Mouse (Mus musculus) thymus, postnatal 0 days (tissue): Measurements from ENCODE around the gene Rfc2. TPM values are rescaled to one million over a fixed set of nuclear protein-coding genes. Genes with fewer than 3 reads are reported as not detected.
A peak's percentile ranks its signal among the peaks of the same experiment; 100 is the strongest.

Experiments
- DNase-seq: peaks from one replicate; pipeline ENCODE4 v3.0.0-alpha.2; 2015; ENCODE audit warnings: low spot score
- polyA plus RNA-seq: library from polyadenylated mRNA; unstranded; fragments of >200 nt; fragmentation: Nextera tagmentation; extraction: Ambion mirVana; gene quantifications from 2 replicates; pipeline ENCODE4 v1.2.1, GENCODE M21; 2015

Rfc2 gene
- polyA plus RNA-seq, 1 experiment from 2014 or later, result 262 TPM

- no peak for DNase-seq
Observed at GRCm38 (mm10) chr5:134606314-134606713, 25.1 kb downstream of the Rfc2 start.

DNA sequence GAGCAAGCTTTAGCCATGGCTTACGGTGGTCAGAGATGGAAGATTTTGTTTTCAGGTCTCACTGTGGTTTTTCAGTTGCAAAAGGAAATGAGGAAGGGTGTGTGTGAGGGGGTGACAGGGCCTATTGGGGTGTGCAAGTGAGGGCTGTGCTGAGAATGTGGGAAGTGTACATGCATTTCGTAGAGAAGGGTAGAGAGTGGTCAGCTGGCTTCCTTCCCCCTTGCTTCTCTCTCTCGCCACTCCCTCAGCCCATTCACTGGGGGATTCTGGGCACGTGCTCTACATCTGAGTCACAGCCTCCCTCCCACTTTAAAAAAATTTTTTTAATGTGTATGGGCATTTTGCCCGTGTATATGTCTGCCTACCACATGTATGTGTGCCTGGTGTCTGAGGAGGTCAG is 26.0 kb downstream of the Rfc2 start:
- DNase-seq, result no peak

DNA sequence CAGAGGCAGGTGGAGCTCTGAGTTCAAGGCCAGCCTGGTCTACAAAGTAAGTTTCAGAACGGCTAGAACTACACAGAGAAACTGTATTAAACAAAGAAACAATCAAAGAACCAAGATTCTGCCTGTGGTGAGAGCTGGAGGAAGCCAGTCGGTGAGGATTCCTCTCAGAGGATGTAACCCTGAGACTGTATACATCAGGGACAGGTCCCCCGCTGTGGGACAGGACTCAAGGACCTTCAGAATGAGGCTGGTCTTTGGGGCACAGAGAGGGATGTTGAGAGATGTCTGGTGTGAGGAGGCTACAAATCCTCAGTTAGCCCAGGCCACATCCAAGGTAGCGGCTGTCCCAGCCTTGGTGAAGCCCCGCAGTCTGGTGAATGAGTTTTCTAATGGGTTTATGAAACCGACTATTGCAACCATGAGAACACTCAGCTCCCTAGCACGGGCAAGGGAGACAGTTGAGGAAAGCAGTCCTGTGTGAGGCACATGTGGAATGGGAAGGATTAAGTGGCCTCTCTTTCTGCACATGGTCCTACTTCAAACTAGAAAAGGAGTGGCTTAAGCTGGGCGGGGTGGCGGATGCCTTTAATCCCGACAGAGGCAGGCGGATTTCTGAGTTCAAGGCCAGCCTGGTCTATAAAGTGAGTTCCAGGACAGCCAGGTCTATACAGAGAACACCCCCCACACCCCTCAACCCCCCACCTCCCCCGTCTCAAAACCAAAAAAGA is 28.9 kb downstream of the Rfc2 start:
- DNase-seq, result no peak

- no peak for DNase-seq
Observed at GRCm38 (mm10) chr5:134611810-134612521, 30.8 kb downstream of the Rfc2 start.

GRCm38 (mm10) chr5:134613727-134614126 is 32.6 kb downstream of the Rfc2 start:
- DNase-seq, result no peak

GRCm38 (mm10) chr5:134614296-134614695 is 33.1 kb downstream of the Rfc2 start:
- no peak for DNase-seq

GRCm38 (mm10) chr5:134614802-134615201 is 33.6 kb downstream of the Rfc2 start, which contains the start of gene Lat2:
TSS of gene Lat2 (minus strand) at chr5:134615025.
- no peak for DNase-seq

DNA sequence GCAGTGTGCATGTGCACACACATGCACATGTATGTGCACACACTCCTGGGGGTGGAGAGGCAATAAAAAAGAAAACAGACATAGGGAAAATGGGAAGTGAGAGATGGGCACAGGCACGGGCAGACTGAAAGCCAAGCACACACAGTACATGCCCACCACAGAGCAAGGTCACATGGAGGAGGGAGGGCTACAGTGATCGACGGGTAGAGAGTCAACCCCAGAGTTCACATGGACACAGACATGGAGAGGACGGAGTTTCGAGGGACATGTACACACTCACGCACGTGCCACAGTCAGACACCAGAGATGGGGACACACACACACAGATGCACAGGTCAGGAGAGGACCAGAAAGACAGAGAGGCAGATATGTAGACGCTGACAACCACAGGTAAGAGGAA is 34.2 kb downstream of the Rfc2 start:
- DNase-seq, result no peak

DNA sequence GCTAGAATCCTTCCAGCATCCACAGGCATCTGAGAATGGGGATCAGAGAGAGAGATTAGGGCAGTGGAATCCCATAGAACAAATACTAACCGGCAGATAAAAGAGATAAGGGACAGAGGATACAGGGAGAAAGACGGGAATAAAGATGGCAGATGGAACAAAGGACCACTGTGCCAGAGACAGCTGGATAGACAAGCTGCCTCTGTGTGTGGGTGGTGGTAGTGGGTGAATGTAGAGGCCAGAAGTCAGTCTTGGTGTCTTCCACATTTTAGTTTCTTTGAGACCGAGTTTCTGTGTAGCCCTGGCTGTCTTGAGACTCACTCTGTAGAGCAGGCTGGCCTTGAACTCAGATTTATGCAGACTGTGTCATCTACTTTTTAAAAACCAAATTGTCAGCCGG is 34.6 kb downstream of the Rfc2 start:
- DNase-seq, result no peak

DNA sequence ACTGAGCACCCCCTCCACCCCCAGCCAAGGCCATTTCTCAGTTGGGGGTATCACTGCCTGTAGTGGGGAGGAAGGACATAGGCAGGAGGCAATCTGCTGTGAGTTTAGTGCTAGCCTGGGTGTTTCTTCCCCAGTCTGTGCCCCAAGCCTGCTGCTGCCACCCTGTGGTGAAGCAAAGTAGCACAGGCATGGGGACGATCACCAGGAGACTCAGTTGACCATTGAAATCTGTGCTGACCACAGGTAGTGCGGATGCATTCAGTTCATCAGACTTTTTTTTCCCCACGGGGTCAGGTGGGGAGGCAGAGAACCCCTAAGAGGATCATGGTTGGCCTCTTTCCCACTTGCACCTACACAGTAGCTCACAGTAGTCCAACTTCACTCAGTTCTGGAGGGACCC is 35.9 kb downstream of the Rfc2 start:
- peak; percentile 50 for DNase-seq

- no peak for DNase-seq
Observed at GRCm38 (mm10) chr5:134620457-134620856, 39.3 kb downstream of the Rfc2 start.

DNA sequence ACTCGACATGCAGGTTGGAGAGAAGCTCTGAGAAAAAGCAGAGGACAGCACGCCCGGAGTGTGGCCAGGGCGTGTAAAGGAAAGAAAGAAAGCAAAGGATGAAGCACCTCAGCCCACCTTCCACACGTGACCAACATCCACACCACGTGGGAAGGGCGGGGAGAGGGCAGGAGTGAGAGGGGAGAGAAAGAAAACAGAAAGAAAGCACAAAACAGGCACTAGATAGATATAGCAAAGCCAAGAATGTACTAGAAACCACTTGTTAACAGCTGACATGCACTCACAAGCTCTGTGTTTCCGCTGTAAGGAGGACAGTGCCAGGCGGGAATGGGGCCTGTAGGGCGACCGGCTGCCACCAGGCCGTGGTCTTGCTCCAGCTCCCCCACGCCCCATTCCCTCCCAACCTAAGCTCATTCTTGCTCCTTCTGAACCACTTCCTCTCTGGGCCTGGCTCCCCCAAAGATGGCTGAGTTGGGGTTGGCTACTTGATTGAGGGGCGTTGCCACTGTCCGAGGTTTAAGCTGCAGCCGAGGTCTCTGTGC is 40.0 kb downstream of the Rfc2 start:
- no peak for DNase-seq

GRCm38 (mm10) chr5:134622069-134622468 is 40.9 kb downstream of the Rfc2 start:
- DNase-seq, result no peak

DNA sequence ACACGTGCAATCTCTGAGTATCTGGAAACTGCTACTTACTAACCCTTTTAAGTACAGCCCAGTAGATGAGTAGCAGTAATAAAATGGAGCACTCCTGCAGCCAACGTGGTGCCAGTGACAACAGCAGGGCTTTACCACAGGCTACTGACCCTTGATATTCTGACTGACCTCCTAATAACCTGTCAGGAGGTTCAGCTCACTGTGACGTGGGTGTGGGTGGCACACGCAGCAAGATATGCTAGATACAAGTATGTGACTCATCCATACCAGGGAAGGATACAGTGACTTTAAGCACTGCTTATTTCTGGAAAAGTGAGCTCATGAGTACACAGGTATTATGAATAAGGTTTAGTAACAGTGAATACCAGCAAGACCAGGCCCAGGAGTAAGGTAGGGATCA is 48.3 kb downstream of the Rfc2 start:
- DNase-seq, result no peak

- no peak for DNase-seq
Observed at GRCm38 (mm10) chr5:134630835-134631234, 49.7 kb downstream of the Rfc2 start.

DNA sequence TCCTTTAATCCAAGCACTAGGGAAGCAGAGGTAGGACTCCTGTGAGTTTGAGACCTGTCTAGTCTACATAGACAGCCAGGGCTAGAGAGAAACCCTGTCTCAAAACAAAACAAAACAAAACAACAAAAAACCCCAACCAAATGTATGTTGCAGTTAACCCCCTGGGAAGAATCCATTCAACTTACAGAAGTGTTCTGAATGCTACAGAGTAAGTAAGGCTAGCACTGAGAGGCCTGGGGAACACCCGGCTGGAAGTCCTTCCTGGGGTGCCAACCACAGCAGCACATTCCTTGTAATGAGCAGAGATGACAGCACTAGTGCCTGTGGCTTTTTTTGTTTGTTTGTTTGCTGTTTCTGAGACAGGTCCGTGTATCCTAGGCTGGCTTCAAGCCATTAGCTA is 51.7 kb downstream of the Rfc2 start:
- DNase-seq, result no peak

- DNase-seq, result no peak
Observed at GRCm38 (mm10) chr5:134637820-134638367, 56.7 kb downstream of the Rfc2 start.

- peak; percentile 71 for DNase-seq
Observed at GRCm38 (mm10) chr5:134638461-134639268, 57.5 kb downstream of the Rfc2 start.

DNA sequence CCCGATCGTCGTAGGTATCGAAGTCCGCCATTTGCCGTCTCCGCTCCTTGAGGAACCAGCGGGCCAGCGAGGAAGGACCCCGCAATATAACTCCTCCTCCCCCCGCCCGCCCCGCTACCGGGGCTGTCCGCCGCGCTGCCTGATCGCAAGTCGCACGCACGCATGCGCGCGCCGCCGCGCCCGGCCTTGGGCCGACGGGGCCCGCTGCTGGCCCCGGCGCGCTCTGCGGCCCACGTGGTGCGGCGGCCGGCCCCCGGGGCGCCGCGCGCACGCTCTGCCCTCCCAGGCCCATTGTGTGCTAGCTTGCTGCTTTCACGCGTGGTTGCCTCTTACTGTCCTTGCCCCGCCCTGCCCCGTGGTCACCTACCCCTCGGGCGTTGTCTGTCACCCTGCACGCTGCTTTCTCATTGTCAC is 58.1 kb downstream of the Rfc2 start, which contains the start of gene Eif4h:
Gene Eif4h, minus strand, starts transcription at position 222 of the 414 bp plus-strand sequence.
- peak; percentile 96 for DNase-seq

- DNase-seq, result no peak
Observed at GRCm38 (mm10) chr5:134640371-134640770, 59.2 kb downstream of the Rfc2 start.

DNA sequence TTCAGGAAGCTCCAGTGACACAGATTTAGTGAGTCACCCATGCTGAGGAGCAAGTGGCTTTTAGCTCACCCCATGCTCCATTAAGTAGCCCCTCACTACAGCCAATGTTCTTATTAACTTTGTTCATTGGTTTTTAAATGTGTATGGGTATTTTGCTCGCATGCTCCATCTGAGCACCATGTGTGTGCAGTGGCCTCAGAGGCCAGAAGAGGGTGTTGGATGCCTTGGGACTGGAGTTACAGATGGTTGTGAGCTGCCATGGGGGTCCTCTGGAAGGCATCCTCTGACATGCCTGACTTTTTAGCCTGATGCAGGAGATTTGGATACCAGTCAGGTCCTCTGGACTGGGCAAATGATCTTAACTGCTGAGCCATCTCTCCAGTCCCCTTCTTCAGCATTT is 63.0 kb downstream of the Rfc2 start:
- DNase-seq, result no peak
